Mouse (Mus musculus): ENCODE measurements around the gene Vmn2r16.

- TF ChIP-seq CTCF (conservative IDR thresholded peaks at IDR 0.05; ENCODE audit: insufficient read depth, insufficient read length, low read depth, low read length) (no peak), POLR2A (IDR thresholded peaks at IDR 0.05; ENCODE audit: low read depth, low read length) (no peak)
Observed at GRCm38 (mm10) chr5:109294655-109295054, 35.3 kb upstream of the Vmn2r16 start.
